ENCODE assay signal across 7 mouse cellular contexts in the genomic region with DNA sequence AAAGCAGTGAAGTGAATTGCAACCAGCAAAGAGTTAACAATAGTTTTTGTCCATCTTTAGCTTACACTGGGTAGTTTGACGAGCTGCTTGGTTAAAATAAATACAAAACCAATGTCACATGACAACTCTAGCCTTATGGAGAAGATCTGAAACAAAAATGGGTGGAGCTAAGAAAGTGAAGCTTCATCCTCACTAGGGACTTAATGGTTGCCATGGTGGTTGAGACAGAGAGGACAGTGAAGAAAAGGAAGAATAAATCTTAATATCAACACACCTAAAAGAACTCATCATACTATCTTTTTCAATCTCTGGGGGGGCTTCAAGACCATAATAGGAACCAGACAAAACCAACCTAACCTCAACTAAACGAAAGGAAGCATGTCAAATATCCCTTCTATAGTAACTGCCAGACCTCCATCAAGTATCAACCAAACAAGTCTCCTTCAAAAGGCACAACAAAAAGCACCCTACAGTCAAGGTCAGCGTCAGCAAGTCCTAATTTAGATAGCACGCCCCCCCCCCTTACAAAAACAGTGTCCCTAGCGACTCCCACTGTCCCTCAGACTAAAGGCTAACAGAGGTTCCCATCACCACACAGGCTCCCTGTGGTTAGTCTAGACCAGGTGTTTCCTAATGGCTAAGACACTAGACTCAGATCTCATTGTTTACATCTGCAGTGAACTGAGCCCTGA. TPM values are rescaled to one million over a fixed set of nuclear protein-coding genes. Genes with fewer than 3 reads are reported as not detected.
DNase-seq lines count a peak whose midpoint lies in the region; ATAC-seq and TF ChIP-seq lines count a peak whose summit lies in the region.

No protein-coding gene starts in this region.

- no peak for ATAC-seq in lung, embryonic 14.5 days (ENCODE audit: insufficient read depth)
- ATAC-seq in hindbrain, postnatal 0 days: no peak
- no peak for ATAC-seq in neural tube, embryonic 14.5 days (ENCODE audit: low read depth)

- H3K9me3 ChIP-seq in lung, embryonic 14.5 days (ENCODE audit: low read depth, low read length): no peaks in the 10 kb centered on the region
- no peaks in the 10 kb centered on the region for H3K9me3 ChIP-seq in hindbrain, postnatal 0 days (ENCODE audit: low read length)
- H3K9me3 ChIP-seq in neural tube, embryonic 14.5 days (ENCODE audit: control insufficient read depth, low read length): no peaks in the 10 kb centered on the region

- TF ChIP-seq POLR2A in brain, embryonic 14.5 days (IDR thresholded peaks at IDR 0.05; ENCODE audit: borderline replicate concordance, extremely low read depth, insufficient read depth, insufficient read length, poor library complexity, severe bottlenecking): no peak

- intact Hi-C loops in gastrocnemius, postnatal 14 days (cut with DNase I; ENCODE audit: low total_unique reads): no loop called here

- peaks cover 67% of the 10 kb centered on the region for H3K36me3 ChIP-seq in lung, embryonic 14.5 days (ENCODE audit: insufficient read depth)
- peaks cover 44% of the 10 kb centered on the region for H3K36me3 ChIP-seq in hindbrain, postnatal 0 days (ENCODE audit: insufficient read depth, low read length)
- peaks cover 55% of the 10 kb centered on the region for H3K36me3 ChIP-seq in neural tube, embryonic 14.5 days (ENCODE audit: control insufficient read depth, insufficient read depth, low read length)

- no peak overlapping the region for H3K27ac ChIP-seq in lung, embryonic 14.5 days (ENCODE audit: low read depth)
- peak overlapping the region; percentile 100 for H3K27ac ChIP-seq in hindbrain, postnatal 0 days
- peak overlapping the region; percentile 100; the same call in 1 of the 2 replicates for H3K27ac ChIP-seq in neural tube, embryonic 14.5 days (ENCODE audit: low read depth, low read length)

- peak overlapping the region; percentile 94 for H3K9ac ChIP-seq in lung, embryonic 14.5 days
- peak overlapping the region; percentile 83 for H3K9ac ChIP-seq in hindbrain, postnatal 0 days (replicated peaks; ENCODE audit: low read length)
- H3K9ac ChIP-seq in neural tube, embryonic 14.5 days (replicated peaks; ENCODE audit: low read depth, low read length): peak overlapping the region; percentile 87

- WGBS in lung, embryonic 14.5 days: under 1% methylated on average over 5 of the region's 5 CpGs
- 2% methylated on average over 5 of the region's 5 CpGs for WGBS in hindbrain, postnatal 0 days
- WGBS in neural tube, embryonic 14.5 days: 0% methylated on average over 5 of the region's 5 CpGs

- DNase-seq in lung, embryonic 14.5 days: peak; percentile 63
- no peak for DNase-seq in lung, postnatal 4 days
- DNase-seq in brain, embryonic 14.5 days (ENCODE audit: low read depth): peak; percentile 41
- peak; percentile 44 for DNase-seq in hindbrain, postnatal 0 days (ENCODE audit: low spot score)
- no peak for DNase-seq in spleen, postnatal 14 days (ENCODE audit: low spot score in 2 of 2)
- no peak for DNase-seq in gastrocnemius, postnatal 14 days

- H3K4me1 ChIP-seq in lung, embryonic 14.5 days (ENCODE audit: insufficient read depth): 0 out of 2 replicates have a peak, but pooled peaks cover 5% of the 10 kb centered on the region
- peaks cover 7% of the 10 kb centered on the region; the same call in 1 of the 2 replicates for H3K4me1 ChIP-seq in hindbrain, postnatal 0 days (ENCODE audit: insufficient read depth, low read length)
- peaks cover 15% of the 10 kb centered on the region for H3K4me1 ChIP-seq in neural tube, embryonic 14.5 days (ENCODE audit: control insufficient read depth, insufficient read depth, low read length)

- no peaks in the 10 kb centered on the region for H3K27me3 ChIP-seq in lung, embryonic 14.5 days (ENCODE audit: insufficient read depth, low read length)
- no peaks in the 10 kb centered on the region for H3K27me3 ChIP-seq in hindbrain, postnatal 0 days (ENCODE audit: insufficient read depth, low read length)
- H3K27me3 ChIP-seq in neural tube, embryonic 14.5 days (ENCODE audit: control insufficient read depth, insufficient read depth, low read length): no peaks in the 10 kb centered on the region

- H3K4me3 ChIP-seq in lung, embryonic 14.5 days (ENCODE audit: low read depth, low read length): peak overlapping the region; percentile 100
- H3K4me3 ChIP-seq in hindbrain, postnatal 0 days (ENCODE audit: low read length): peak overlapping the region; percentile 91
- H3K4me3 ChIP-seq in neural tube, embryonic 14.5 days (ENCODE audit: low read depth, low read length): peak overlapping the region; percentile 97

- peak overlapping the region; percentile 99 for H3K4me2 ChIP-seq in lung, embryonic 14.5 days
- peak overlapping the region; percentile 98 for H3K4me2 ChIP-seq in hindbrain, postnatal 0 days (ENCODE audit: low read depth, low read length)
- H3K4me2 ChIP-seq in neural tube, embryonic 14.5 days (ENCODE audit: low read depth, low read length): peak overlapping the region; percentile 99

- TF ChIP-seq CTCF in lung, embryonic 14.5 days (IDR thresholded peaks at IDR 0.05; ENCODE audit: low read depth): no peak
- no peak for TF ChIP-seq CTCF in brain, embryonic 14.5 days (IDR thresholded peaks at IDR 0.05; ENCODE audit: borderline replicate concordance, extremely low read depth, insufficient read depth, insufficient read length)
- no peak for TF ChIP-seq CTCF in hindbrain, postnatal 0 days (IDR thresholded peaks at IDR 0.05; ENCODE audit: low read depth)

RNA-seq across cellular contexts. Expression of gene H2-DMa, which starts 1.8 kb away (rescaled TPM):
- 9.8 and 15.5 TPM in 2 replicates for polyA plus RNA-seq in lung, embryonic 14.5 days (2014; fragmentation: Nextera tagmentation; extraction: Ambion mirVana)
- 12.0 and 16.4 TPM in 2 replicates for polyA plus RNA-seq in brain, embryonic 14.5 days (2012; rRNA removed)
- total RNA-seq in hindbrain, postnatal 0 days (2014; rRNA removed): 30.9 and 31.3 TPM in 2 replicates
- polyA plus RNA-seq in hindbrain, postnatal 0 days (2015; fragmentation: Nextera tagmentation; extraction: Ambion mirVana): 23.5 and 24.1 TPM in 2 replicates
- 19.1 and 20.7 TPM in 2 replicates for polyA plus RNA-seq in neural tube, embryonic 14.5 days (2014; fragmentation: Nextera tagmentation; extraction: Ambion mirVana)
- 1 to 10 TPM; 2.3 to 3.6 TPM for total RNA-seq in gastrocnemius, postnatal 14 days (2021)

RNA-seq across cellular contexts. Expression of gene Brd2, which starts 4.9 kb away (rescaled TPM):
- 153 TPM in 2 replicates for polyA plus RNA-seq in lung, embryonic 14.5 days (2014; fragmentation: Nextera tagmentation; extraction: Ambion mirVana)
- 186 and 256 TPM in 2 replicates for polyA plus RNA-seq in brain, embryonic 14.5 days (2012; rRNA removed)
- 180 and 195 TPM in 2 replicates for total RNA-seq in hindbrain, postnatal 0 days (2014; rRNA removed)
- polyA plus RNA-seq in hindbrain, postnatal 0 days (2015; fragmentation: Nextera tagmentation; extraction: Ambion mirVana): 101 and 108 TPM in 2 replicates
- 109 and 160 TPM in 2 replicates for polyA plus RNA-seq in neural tube, embryonic 14.5 days (2014; fragmentation: Nextera tagmentation; extraction: Ambion mirVana)
- total RNA-seq in gastrocnemius, postnatal 14 days (2021): 10 to 100 TPM; 75.2 to 75.5 TPM

RNA-seq across cellular contexts. Expression of gene H2-Oa, which starts 25.4 kb away (rescaled TPM):
- polyA plus RNA-seq in lung, embryonic 14.5 days (2014; fragmentation: Nextera tagmentation; extraction: Ambion mirVana): 0.26 TPM in 1 of 2 replicates, not detected in the other
- 0.07 and 0.20 TPM in 2 replicates for polyA plus RNA-seq in brain, embryonic 14.5 days (2012; rRNA removed)
- not detected in 2 replicates for total RNA-seq in hindbrain, postnatal 0 days (2014; rRNA removed)
- polyA plus RNA-seq in hindbrain, postnatal 0 days (2015; fragmentation: Nextera tagmentation; extraction: Ambion mirVana): 0.23 and 0.31 TPM in 2 replicates
- polyA plus RNA-seq in neural tube, embryonic 14.5 days (2014; fragmentation: Nextera tagmentation; extraction: Ambion mirVana): not detected in 2 replicates
- total RNA-seq in gastrocnemius, postnatal 14 days (2021): not detected

RNA-seq across cellular contexts. Expression of gene H2-DMb2, which starts 25.5 kb away (rescaled TPM):
- 0.91 and 1.1 TPM in 2 replicates for polyA plus RNA-seq in lung, embryonic 14.5 days (2014; fragmentation: Nextera tagmentation; extraction: Ambion mirVana)
- 0.18 and 0.40 TPM in 2 replicates for polyA plus RNA-seq in brain, embryonic 14.5 days (2012; rRNA removed)
- 0.16 TPM in 1 of 2 replicates, not detected in the other for total RNA-seq in hindbrain, postnatal 0 days (2014; rRNA removed)
- 0.58 and 0.59 TPM in 2 replicates for polyA plus RNA-seq in hindbrain, postnatal 0 days (2015; fragmentation: Nextera tagmentation; extraction: Ambion mirVana)
- 0.16 and 0.18 TPM in 2 replicates for polyA plus RNA-seq in neural tube, embryonic 14.5 days (2014; fragmentation: Nextera tagmentation; extraction: Ambion mirVana)
- total RNA-seq in gastrocnemius, postnatal 14 days (2021): under 1 TPM; 0.45 to 0.47 TPM

RNA-seq across cellular contexts. Expression of gene H2-DMb1, which starts 35.3 kb away (rescaled TPM):
- polyA plus RNA-seq in lung, embryonic 14.5 days (2014; fragmentation: Nextera tagmentation; extraction: Ambion mirVana): 1.1 TPM in 2 replicates
- 0.82 and 1.1 TPM in 2 replicates for polyA plus RNA-seq in brain, embryonic 14.5 days (2012; rRNA removed)
- 1.8 and 3.0 TPM in 2 replicates for total RNA-seq in hindbrain, postnatal 0 days (2014; rRNA removed)
- polyA plus RNA-seq in hindbrain, postnatal 0 days (2015; fragmentation: Nextera tagmentation; extraction: Ambion mirVana): 1.4 and 1.8 TPM in 2 replicates
- polyA plus RNA-seq in neural tube, embryonic 14.5 days (2014; fragmentation: Nextera tagmentation; extraction: Ambion mirVana): 0.33 and 0.43 TPM in 2 replicates
- 1 to 10 TPM; 1.0 to 1.4 TPM for total RNA-seq in gastrocnemius, postnatal 14 days (2021)

Comparison
In these comparisons a context has a peak if more than half of its experiments do, and no peak if none do; other contexts are left out.
1. DNase-seq: peak in lung, embryonic 14.5 days (single experiment), brain, embryonic 14.5 days (single experiment) and hindbrain, postnatal 0 days (single experiment); none in lung, postnatal 4 days (0 of 2), spleen, postnatal 14 days (0 of 2) and gastrocnemius, postnatal 14 days (single experiment).
2. Peak in every context shown above with its lines, with median percentiles within 50 percentile points of each other: H3K4me2 ChIP-seq, H3K4me3 ChIP-seq and H3K9ac ChIP-seq.